Mouse (Mus musculus) small intestine, adult 2 months (tissue): ENCODE results near the gene Cisd3.

Source experiments
- CTCF ChIP-seq: fragments of 200-500 bp; IDR thresholded peaks from 2 replicates; pipeline ENCODE4 v1.5.1; 2012; ENCODE audit warnings: low read depth, mild to moderate bottlenecking, control low read depth, inconsistent platforms, low read length, moderate library complexity, mixed read lengths; ENCODE audit not compliant: insufficient replicate concordance, insufficient read length; ENCODE audit errors: extremely low read depth
- POLR2A ChIP-seq: fragments of 200-500 bp; IDR thresholded peaks from 2 replicates; pipeline ENCODE4 v1.6.1; 2012; ENCODE audit warnings: low read depth, mild to moderate bottlenecking, control low read depth, inconsistent platforms, low read length, moderate library complexity

GRCm38 (mm10) chr11:97668160-97668559 is 17.5 kb upstream of the Cisd3 start:
- TF ChIP-seq CTCF (no peak), POLR2A (no peak)
